Mouse (Mus musculus) liver, postnatal 0 days (tissue): ENCODE data around the gene Omt2a.
"Not testable (repeated sequence)": the region's sequence is repeated elsewhere in the genome, so short reads cannot be mapped to it uniquely, and the experiment has no call there.

Experiments
- CTCF ChIP-seq: sonication (generic); IDR thresholded peaks from 2 replicates; pipeline ENCODE4 v1.5.1; 2016; ENCODE audit warnings: antibody characterized with exemption, low read depth
- EP300 ChIP-seq: IDR thresholded peaks from 2 replicates; pipeline ENCODE4 v1.6.1; 2016; ENCODE audit warnings: antibody characterized with exemption, low read depth, mild to moderate bottlenecking

DNA sequence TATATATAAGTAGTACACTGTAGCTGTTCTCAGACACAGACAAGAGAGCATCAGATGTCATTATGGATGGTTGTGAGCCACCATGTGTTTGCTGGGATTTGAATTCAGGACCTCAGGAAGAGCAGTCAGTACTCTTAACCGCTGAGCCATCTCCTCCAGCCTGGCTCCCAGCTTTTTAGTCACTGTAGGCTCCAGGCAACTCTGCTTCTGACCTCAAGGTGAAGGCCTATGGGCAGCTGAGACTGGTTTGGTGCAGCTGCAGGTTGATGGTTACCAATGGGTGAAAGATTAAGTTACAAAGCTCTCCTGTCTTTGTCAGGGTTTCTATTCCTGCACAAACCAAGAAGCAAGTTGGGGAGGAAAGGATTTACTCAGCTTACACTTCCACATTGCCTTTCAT, 20.9 kb downstream of the Omt2a start:
- not testable (repeated sequence) for TF ChIP-seq CTCF, EP300
